Mouse (Mus musculus) c-Kit-positive CD71-positive TER-119-negative erythroid progenitor cells, embryonic 14.5 days (primary cell): ENCODE measurements around the gene Bpifb9a.
"Not testable (repeated sequence)": the region's sequence is repeated elsewhere in the genome, so short reads cannot be mapped to it uniquely, and the experiment has no call there.

Experiments
- DNase-seq: peaks from one replicate; pipeline ENCODE4 v3.0.0-alpha.2; 2013; ENCODE audit warnings: low read depth

Gene Bpifb9a

DNA sequence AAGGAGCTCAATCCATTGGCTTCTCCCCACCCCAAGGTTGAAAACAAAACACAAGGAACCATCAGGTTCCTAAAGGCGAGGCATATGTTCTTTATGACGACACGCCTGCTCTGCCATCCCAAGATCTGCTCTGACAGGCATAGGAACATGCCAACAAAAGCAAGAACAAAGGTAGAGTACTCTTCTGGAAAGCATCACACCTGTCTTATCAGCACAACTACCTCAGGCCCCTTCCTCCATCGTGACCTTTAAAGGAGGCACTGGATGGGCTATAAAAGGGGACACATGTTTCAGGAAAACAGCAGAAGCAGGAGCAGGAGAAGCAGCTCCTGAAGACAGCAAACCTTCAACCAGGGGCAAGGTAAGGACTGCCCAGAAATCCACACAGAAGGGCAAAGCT, 49.3 kb downstream of the Bpifb9a start, which contains the start of gene Bpifb9b:
Gene Bpifb9b (plus strand): TSS at position 301 of the 400 bp plus-strand sequence.
- DNase-seq: not testable (repeated sequence)

DNA sequence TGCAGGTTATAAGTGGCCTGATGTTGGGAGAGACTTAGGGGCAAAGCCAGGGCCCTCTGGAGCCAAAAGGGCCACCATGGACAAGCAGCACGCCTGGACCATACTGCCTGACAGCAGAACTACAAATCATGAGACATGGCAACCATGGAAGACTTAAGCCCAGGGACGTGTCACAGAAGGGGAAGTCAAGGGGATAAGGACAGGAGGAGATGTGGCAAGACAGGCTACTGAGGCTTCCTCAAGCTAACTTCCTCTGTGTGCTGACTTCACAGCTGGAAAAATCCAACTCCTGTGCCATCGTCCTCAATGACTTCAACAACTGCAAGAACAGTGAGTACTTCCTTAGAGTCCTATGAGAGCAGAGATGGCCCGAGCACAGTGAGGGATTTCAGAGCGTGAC, 56.1 kb downstream of the Bpifb9a start:
- DNase-seq: not testable (repeated sequence)
